Mouse (Mus musculus) hindbrain, embryonic 16.5 days (tissue): Measurements from ENCODE around the gene Sftpa1. TPM values are rescaled to one million over a fixed set of nuclear protein-coding genes. Genes with fewer than 3 reads are reported as not detected.

ENCODE experiments used
- ATAC-seq: fragments of 200-750 bp; cut with Nextera tagmentation; 2 replicates; pipeline ENCODE4 v1.8.0; 2017; ENCODE audit warnings: moderate TSS enrichment, moderate library complexity
- H3K27ac ChIP-seq: fragments of 300-500 bp; sonication (generic); 2 replicates; pipeline ENCODE4 v1.5.1; 2014; ENCODE audit warnings: low read depth, mild to moderate bottlenecking, control low read depth, low read length, moderate library complexity
- H3K27me3 ChIP-seq: fragments of 300-500 bp; sonication (generic); replicated peaks from 2 replicates; pipeline ENCODE4 v1.6.1; 2014; ENCODE audit warnings: low read length; ENCODE audit not compliant: control insufficient read depth, insufficient read depth
- H3K36me3 ChIP-seq: fragments of 300-500 bp; sonication (generic); 2 replicates; pipeline ENCODE4 v1.6.1; 2014; ENCODE audit warnings: mild to moderate bottlenecking, low read length, moderate library complexity, mixed read lengths; ENCODE audit not compliant: control insufficient read depth, insufficient read depth
- H3K4me1 ChIP-seq: fragments of 300-500 bp; sonication (generic); 2 replicates; pipeline ENCODE4 v1.6.1; 2014; ENCODE audit warnings: low read depth, low read length; ENCODE audit not compliant: control insufficient read depth, insufficient read depth
- H3K4me2 ChIP-seq: fragments of 300-500 bp; sonication (generic); 2 replicates; pipeline ENCODE4 v1.6.1; 2014; ENCODE audit warnings: mild to moderate bottlenecking, low read length, control low read depth, moderate library complexity
- H3K4me3 ChIP-seq: fragments of 300-500 bp; sonication (generic); 2 replicates; pipeline ENCODE4 v1.5.1; 2014; ENCODE audit warnings: mild to moderate bottlenecking, low read length, control low read depth, moderate library complexity
- H3K9ac ChIP-seq: fragments of 300-500 bp; sonication (generic); 2 replicates; pipeline ENCODE4 v1.6.1; 2014; ENCODE audit warnings: low read depth, mild to moderate bottlenecking, control low read depth, low read length, moderate library complexity
- H3K9me3 ChIP-seq: fragments of 300-500 bp; sonication (generic); 2 replicates; pipeline ENCODE4 v1.6.1; 2014; ENCODE audit warnings: mild to moderate bottlenecking, low read length, moderate library complexity; ENCODE audit not compliant: control insufficient read depth
- WGBS: fragments of 180-500 bp; shearing (Covaris S2); extraction: QIAGEN DNeasy Blood & Tissue Kit; methylation state at CpG from one replicate; pipeline ENCODE4 v1.1.7; 2014; 5-methylcytosine and 5-hydroxymethylcytosine counted together
- polyA plus RNA-seq: library from polyadenylated mRNA; unstranded; fragments of >200 nt; fragmentation: Nextera tagmentation; extraction: Ambion mirVana; gene quantifications from 2 replicates; pipeline ENCODE4 v1.2.1, GENCODE M21; 2015

Gene Sftpa1
- polyA plus RNA-seq, 1 experiment from 2014 or later, result not detected

DNA sequence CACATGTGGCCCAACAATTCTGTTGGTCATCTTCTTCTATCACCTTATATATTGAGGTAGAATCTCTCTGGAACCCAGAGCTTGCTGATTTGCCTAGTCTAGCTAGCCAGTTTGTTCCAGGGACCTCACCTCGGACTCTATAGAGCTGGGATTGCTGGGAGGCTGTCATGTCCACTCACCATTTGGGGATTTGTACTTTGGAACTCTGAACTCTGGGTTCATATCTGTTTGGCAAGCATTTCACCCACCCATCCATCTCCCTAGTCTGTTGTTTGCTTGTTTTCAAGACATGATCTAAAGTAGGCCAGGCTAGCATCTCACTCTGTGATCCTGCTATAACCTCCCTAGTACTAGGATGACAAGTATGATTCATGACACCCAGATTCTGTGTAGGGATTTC is 43.2 kb downstream of the Sftpa1 start:
- Histone ChIP-seq H3K4me2 (no peak overlapping the region), H3K36me3 (no peaks in the 10 kb centered on the region), H3K4me3 (no peak overlapping the region), H3K27me3 (no peaks in the 10 kb centered on the region), H3K27ac (no peak overlapping the region), H3K4me1 (no peaks in the 10 kb centered on the region), H3K9ac (no peak overlapping the region), H3K9me3 (no peaks in the 10 kb centered on the region)
- ATAC-seq, result no peak
- 74% methylated on average over 1 of the region's 1 CpGs for WGBS

- ATAC-seq, result no peak
- 81% methylated on average over 4 of the region's 4 CpGs for WGBS
- H3K36me3 ChIP-seq, result no peaks in the 10 kb centered on the region
- H3K4me3 ChIP-seq, result no peak within 1 kb of the TSS
- H3K9me3 ChIP-seq, result no peaks in the 10 kb centered on the region
- H3K9ac ChIP-seq, result no peak within 1 kb of the TSS
- H3K4me1 ChIP-seq, result no peaks in the 10 kb centered on the region
- H3K27ac ChIP-seq, result no peak within 1 kb of the TSS
- no peak within 1 kb of the TSS for H3K4me2 ChIP-seq
- H3K27me3 ChIP-seq, result no peaks in the 10 kb centered on the region
Measured at GRCm38 (mm10) chr14:41185059-41185821, 53.7 kb downstream of the Sftpa1 start, which contains the start of gene Sftpd. Sftpd (minus strand) TSS chr14:41185149.

Other genes with a start within 250 kb of the Sftpa1 start
- gene Sh2d4b, start 238.5 kb upstream of the Sftpa1 start, polyA plus RNA-seq, result 0.54 and 0.69 TPM in 2 replicates
- gene Tspan14, start 165.0 kb upstream of the Sftpa1 start, polyA plus RNA-seq, result 52.5 and 60.6 TPM in 2 replicates
- gene Fam213a, start 118.0 kb upstream of the Sftpa1 start, polyA plus RNA-seq, result 110 and 123 TPM in 2 replicates
- gene Dydc2, start 62.6 kb upstream of the Sftpa1 start, polyA plus RNA-seq, result 1.4 and 1.5 TPM in 2 replicates
- 0.26 TPM in 2 replicates for gene Dydc1, start 58.9 kb upstream of the Sftpa1 start, polyA plus RNA-seq
- gene Mat1a, start 26.7 kb upstream of the Sftpa1 start, polyA plus RNA-seq, result not detected in 2 replicates
- gene Mbl1, start 19.7 kb downstream of the Sftpa1 start, polyA plus RNA-seq, result not detected in 2 replicates
- gene Sftpd, start 53.4 kb downstream of the Sftpa1 start, polyA plus RNA-seq, result not detected in 2 replicates
- 0.35 and 0.53 TPM in 2 replicates for gene Gm2832, start 147.0 kb downstream of the Sftpa1 start, polyA plus RNA-seq
- gene Gm5798, start 216.8 kb downstream of the Sftpa1 start, polyA plus RNA-seq, result not detected in 2 replicates